Mouse (Mus musculus) heart, postnatal 0 days (tissue): ENCODE results near the gene Sirt3.

Experiments used
- CTCF ChIP-seq: IDR thresholded peaks from 2 replicates; pipeline ENCODE4 v1.5.1; 2016; ENCODE audit warnings: antibody characterized with exemption, control low read depth, low read depth
- EP300 ChIP-seq: IDR thresholded peaks from 2 replicates; pipeline ENCODE4 v1.6.1; 2016; ENCODE audit warnings: antibody characterized with exemption, low read depth

DNA sequence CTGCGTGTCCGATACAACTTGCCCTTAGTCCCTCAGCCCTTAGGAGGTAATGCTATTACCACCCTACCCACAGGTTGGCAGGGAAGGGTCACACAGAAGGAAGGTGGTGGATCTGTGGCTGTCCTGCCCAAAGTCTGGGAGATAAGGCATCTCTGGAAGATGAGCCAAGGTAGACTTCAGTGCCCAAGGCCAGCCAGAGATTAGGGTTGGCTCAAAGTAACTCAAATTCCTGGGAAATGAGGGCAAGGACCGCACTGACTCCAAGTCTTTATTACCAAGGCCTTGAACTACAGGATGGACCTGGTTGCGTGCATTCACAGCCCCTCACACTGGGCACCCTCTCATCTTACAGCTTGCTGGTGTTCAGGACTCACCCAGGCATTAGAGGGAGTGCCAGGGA, 30.2 kb downstream of the Sirt3 start:
- TF ChIP-seq CTCF (no peak), EP300 (no peak)
